ENCODE assay signal across 24 mouse cellular contexts in the genomic region with DNA sequence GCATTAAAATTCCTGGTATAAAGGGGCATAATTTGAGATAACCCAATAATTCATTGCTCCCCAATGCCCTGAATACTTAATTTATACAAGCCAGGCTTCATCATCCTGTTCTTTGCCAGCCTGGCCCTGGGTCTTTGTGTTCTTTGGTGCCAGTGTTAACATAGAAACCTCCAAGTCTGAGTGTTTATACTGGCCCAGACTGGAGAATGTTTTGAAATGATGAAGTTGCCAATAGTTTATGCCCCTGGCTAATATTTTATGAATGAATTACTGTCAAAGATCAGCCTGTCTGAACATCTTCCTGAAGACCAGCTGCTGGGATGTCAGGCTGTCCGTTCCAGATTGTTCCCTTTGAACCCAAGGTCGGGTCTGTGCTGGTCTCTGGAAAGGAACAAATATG. TPM values are rescaled to one million over a fixed set of nuclear protein-coding genes. Genes with fewer than 3 reads are reported as not detected.
DNase-seq lines count a peak whose midpoint lies in the region; ATAC-seq lines count a peak whose summit lies in the region.
"Had no signal": no experiment of that assay in that cellular context is flagged by ENCODE, and none has a peak within 500 bp of the region (broad histone marks: within the 10 kb centered on the region; RNA-seq: fewer than 3 reads in every experiment).

No protein-coding gene starts in this region.

- DNase-seq in adipocyte (ENCODE audit: low spot score): peak; percentile 59
- DNase-seq in fat pad, adult 2 months (ENCODE audit: extremely low read depth, low read depth, low spot score): peak; percentile 51
- DNase-seq in gonadal fat pad, adult 2 months (ENCODE audit: low read depth): peak; percentile 59
- DNase-seq in ovary, postnatal 36 days (ENCODE audit: low spot score): no peak
- DNase-seq in gastrocnemius, postnatal 25 days: no peak
- DNase-seq: adrenal gland, adult 2 months; adrenal gland, adult 8-10 months; adrenal gland, postnatal 10 days; adrenal gland, postnatal 14 days; adrenal gland, postnatal 25 days; adrenal gland, postnatal 36 days; B cell, adult 2 months; cerebellum, adult 11 months; cerebellum, adult 11-12 months; cerebellum, adult 18-20 months; cerebellum, adult 2 months had no signal

- no peak for ATAC-seq in megakaryocyte progenitor cell, adult 5-6 weeks (replicated peaks; ENCODE audit: poor library complexity)
- ATAC-seq: activated CD4-positive, CD25-positive, alpha-beta regulatory T cell, adult 4 months; CD4-positive, CD25-positive, alpha-beta regulatory T cell, adult 4 months; Patski had no signal

RNA-seq across cellular contexts. Expression of a gene that starts 4.7 kb away (rescaled TPM):
- polyA plus RNA-seq in gonadal fat pad, adult 2 months (2012; rRNA removed): 0.42 and 0.90 TPM in 2 replicates
- not detected in 2 replicates for total RNA-seq in megakaryocyte progenitor cell, adult 5-6 weeks (2015)
- total RNA-seq in megakaryocyte progenitor cell, adult 5-6 weeks (2017): 0.04 TPM in 1 of 2 replicates, not detected in the other
- total RNA-seq in gastrocnemius, postnatal 25 days (2021): under 1 TPM; 0.11 to 0.26 TPM
- total RNA-seq: CH12.LX, MEL had no signal
- polyA plus RNA-seq: activated CD4-positive, CD25-positive, alpha-beta regulatory T cell, adult 4 months; C2C12; CD4-positive, CD25-positive, alpha-beta regulatory T cell, adult 4 months; G1E; Patski had no signal

Comparison
In these comparisons a context has a peak if more than half of its experiments do, and no peak if none do; other contexts are left out.
1. DNase-seq: peak in adipocyte (single experiment), fat pad, adult 2 months (single experiment) and gonadal fat pad, adult 2 months (single experiment); none in ovary, postnatal 36 days (single experiment) and gastrocnemius, postnatal 25 days (single experiment).